Mouse (Mus musculus) liver, embryonic 11.5 days (tissue): ENCODE data around the gene Rgsl1. TPM values are rescaled to one million over a fixed set of nuclear protein-coding genes. Genes with fewer than 3 reads are reported as not detected.
"Not testable (repeated sequence)": the region's sequence is repeated elsewhere in the genome, so short reads cannot be mapped to it uniquely, and the experiment has no call there.

ENCODE experiments used
- ATAC-seq: fragments of 200-750 bp; cut with Nextera tagmentation; replicated peaks from 2 replicates; pipeline ENCODE4 v1.8.0; 2017; ENCODE audit warnings: moderate number of reproducible peaks, mild to moderate bottlenecking, moderate TSS enrichment, moderate library complexity; ENCODE audit not compliant: low FRiP score
- DNase-seq: peaks from one replicate; pipeline ENCODE4 v3.0.0-alpha.2; 2017; ENCODE audit warnings: low spot score
- H3K27ac ChIP-seq: fragments of 300-500 bp; sonication (generic); 2 replicates; pipeline ENCODE4 v1.5.1; 2014; ENCODE audit warnings: mild to moderate bottlenecking, low read depth, low read length, control low read depth
- H3K27me3 ChIP-seq: fragments of 300-500 bp; sonication (generic); replicated peaks from 2 replicates; pipeline ENCODE4 v1.6.1; 2014; ENCODE audit warnings: low read length, mixed read lengths; ENCODE audit not compliant: control insufficient read depth, insufficient read depth
- H3K36me3 ChIP-seq: fragments of 300-500 bp; sonication (generic); 2 replicates; pipeline ENCODE4 v1.6.1; 2014; ENCODE audit warnings: mild to moderate bottlenecking, low read length, moderate library complexity, mixed read lengths; ENCODE audit not compliant: control insufficient read depth, insufficient read depth
- H3K4me1 ChIP-seq: fragments of 300-500 bp; sonication (generic); replicated peaks from 2 replicates; pipeline ENCODE4 v1.6.1; 2014; ENCODE audit warnings: low read length, mixed read lengths; ENCODE audit not compliant: control insufficient read depth, insufficient read depth
- H3K4me2 ChIP-seq: fragments of 300-500 bp; sonication (generic); 2 replicates; pipeline ENCODE4 v1.6.1; 2014; ENCODE audit warnings: mild to moderate bottlenecking, control low read depth, moderate library complexity
- H3K4me3 ChIP-seq: fragments of 300-500 bp; sonication (generic); 2 replicates; pipeline ENCODE4 v1.5.1; 2014; ENCODE audit warnings: low read depth, low read length, control low read depth
- H3K9ac ChIP-seq: fragments of 300-500 bp; sonication (generic); 2 replicates; pipeline ENCODE4 v1.6.1; 2014; ENCODE audit warnings: low read depth, low read length, control low read depth
- H3K9me3 ChIP-seq: fragments of 300-500 bp; sonication (generic); 2 replicates; pipeline ENCODE4 v1.6.1; 2016; ENCODE audit warnings: low read length, inconsistent platforms, mixed read lengths; ENCODE audit not compliant: control insufficient read depth
- WGBS: fragments of 180-500 bp; shearing (Covaris S2); extraction: QIAGEN DNeasy Blood & Tissue Kit; methylation state at CpG from one replicate; pipeline ENCODE4 v1.1.7; 2014; 5-methylcytosine and 5-hydroxymethylcytosine counted together
- polyA plus RNA-seq: library from polyadenylated mRNA; unstranded; fragments of >200 nt; fragmentation: Nextera tagmentation; extraction: Ambion mirVana; gene quantifications from 2 replicates; pipeline ENCODE4 v1.2.1, GENCODE M21; 2014

Gene Rgsl1
- 0.07 TPM in 1 of 2 replicates, not detected in the other for polyA plus RNA-seq

GRCm38 (mm10) chr1:153844042-153844441 is at the start of gene Rgsl1:
Rgsl1 (minus strand) TSS chr1:153844142.
- Histone ChIP-seq H3K9me3 (no peaks in the 10 kb centered on the region), H3K27me3 (no peaks in the 10 kb centered on the region), H3K36me3 (no peaks in the 10 kb centered on the region), H3K27ac (no peak within 1 kb of the TSS), H3K4me3 (no peak within 1 kb of the TSS), H3K4me2 (no peak within 1 kb of the TSS), H3K9ac (no peak within 1 kb of the TSS), H3K4me1 (no peaks in the 10 kb centered on the region)
- ATAC-seq, result no peak
- DNase-seq, result no peak
- WGBS, result 93% methylated on average over 8 of the region's 8 CpGs

- Histone ChIP-seq H3K9me3 (no peaks in the 10 kb centered on the region), H3K4me2 (no peak within 1 kb of the TSS), H3K27me3 (no peaks in the 10 kb centered on the region), H3K4me3 (no peak within 1 kb of the TSS), H3K36me3 (no peaks in the 10 kb centered on the region), H3K9ac (no peak within 1 kb of the TSS), H3K27ac (no peak within 1 kb of the TSS), H3K4me1 (no peaks in the 10 kb centered on the region)
- 35% methylated on average over 4 of the region's 4 CpGs for WGBS
- no peak for DNase-seq
- ATAC-seq, result no peak
Observed at GRCm38 (mm10) chr1:153891442-153891841, 47.5 kb upstream of the Rgsl1 start, which contains the start of gene Teddm1a. Teddm1a (plus strand) TSS chr1:153891742.

GRCm38 (mm10) chr1:153890121-153890520 is 46.2 kb upstream of the Rgsl1 start:
- 91% methylated on average over 10 of the region's 10 CpGs for WGBS
- Histone ChIP-seq H3K4me2 (no peak overlapping the region), H3K4me1 (no peaks in the 10 kb centered on the region), H3K9me3 (no peaks in the 10 kb centered on the region), H3K4me3 (no peak overlapping the region), H3K27ac (no peak overlapping the region), H3K9ac (no peak overlapping the region), H3K36me3 (no peaks in the 10 kb centered on the region), H3K27me3 (no peaks in the 10 kb centered on the region)
- DNase-seq (no peak), ATAC-seq (no peak)

GRCm38 (mm10) chr1:153886024-153886633 is 42.2 kb upstream of the Rgsl1 start:
- Histone ChIP-seq H3K9me3 (no peaks in the 10 kb centered on the region), H3K27me3 (no peaks in the 10 kb centered on the region), H3K4me2 (no peak overlapping the region), H3K36me3 (no peaks in the 10 kb centered on the region), H3K27ac (no peak overlapping the region), H3K4me1 (no peaks in the 10 kb centered on the region), H3K9ac (no peak overlapping the region), H3K4me3 (no peak overlapping the region)
- no peak for ATAC-seq
- 49% methylated on average over 17 of the region's 17 CpGs for WGBS
- DNase-seq, result no peak

GRCm38 (mm10) chr1:153880391-153880790 is 36.4 kb upstream of the Rgsl1 start:
- H3K4me1 ChIP-seq, H3K9me3 ChIP-seq, H3K4me3 ChIP-seq, ATAC-seq, H3K4me2 ChIP-seq, H3K36me3 ChIP-seq, H3K27me3 ChIP-seq, H3K27ac ChIP-seq, DNase-seq, H3K9ac ChIP-seq: not testable (repeated sequence)
- 89% methylated on average over 17 of the region's 17 CpGs for WGBS

- Histone ChIP-seq H3K27me3 (no peaks in the 10 kb centered on the region), H3K4me2 (no peak within 1 kb of the TSS), H3K9ac (no peak within 1 kb of the TSS), H3K9me3 (no peaks in the 10 kb centered on the region), H3K4me3 (no peak within 1 kb of the TSS), H3K36me3 (no peaks in the 10 kb centered on the region), H3K27ac (no peak within 1 kb of the TSS), H3K4me1 (no peaks in the 10 kb centered on the region)
- ATAC-seq (no peak), DNase-seq (no peak)
- 78% methylated on average over 6 of the region's 6 CpGs for WGBS
Observed at GRCm38 (mm10) chr1:153874045-153874444, 30.1 kb upstream of the Rgsl1 start, which contains the start of gene Teddm1b. Teddm1b (plus strand) TSS chr1:153874345.

- no peaks in the 10 kb centered on the region for H3K4me1 ChIP-seq
- WGBS, result 73% methylated on average over 8 of the region's 8 CpGs
- H3K9ac ChIP-seq, result no peak overlapping the region
- no peak for ATAC-seq
- no peaks in the 10 kb centered on the region for H3K36me3 ChIP-seq
- no peak overlapping the region for H3K4me3 ChIP-seq
- H3K27me3 ChIP-seq, result no peaks in the 10 kb centered on the region
- DNase-seq, result no peak
- no peaks in the 10 kb centered on the region for H3K9me3 ChIP-seq
- H3K4me2 ChIP-seq, result no peak overlapping the region
- H3K27ac ChIP-seq, result no peak overlapping the region
Observed at GRCm38 (mm10) chr1:153855946-153856345, 12.0 kb upstream of the Rgsl1 start.

- not testable (repeated sequence) for H3K4me1 ChIP-seq, H3K4me2 ChIP-seq, H3K27me3 ChIP-seq, ATAC-seq, H3K4me3 ChIP-seq, H3K27ac ChIP-seq, H3K9ac ChIP-seq, H3K36me3 ChIP-seq, H3K9me3 ChIP-seq, DNase-seq
- WGBS, result 63% methylated on average over 7 of the region's 7 CpGs
Observed at GRCm38 (mm10) chr1:153852696-153853095, 8.8 kb upstream of the Rgsl1 start.

- H3K9ac ChIP-seq, result no peak overlapping the region
- H3K36me3 ChIP-seq, result no peaks in the 10 kb centered on the region
- H3K4me2 ChIP-seq, result no peak overlapping the region
Observed at GRCm38 (mm10) chr1:153846867-153847266, 2.9 kb upstream of the Rgsl1 start.

More at GRCm38 (mm10) chr1:153846867-153847266, 2.9 kb upstream of the Rgsl1 start:
- 22% methylated on average over 6 of the region's 6 CpGs for WGBS
- DNase-seq, result no peak
- ATAC-seq, result no peak
- no peak overlapping the region for H3K4me3 ChIP-seq
- no peaks in the 10 kb centered on the region for H3K4me1 ChIP-seq
- H3K27ac ChIP-seq, result no peak overlapping the region
- H3K27me3 ChIP-seq, result no peaks in the 10 kb centered on the region
- H3K9me3 ChIP-seq, result no peaks in the 10 kb centered on the region
